Mouse (Mus musculus) lung, adult 18-20 months (tissue): ENCODE results near the gene Ctnnd2.
A peak's percentile ranks its signal among the peaks of the same experiment; 100 is the strongest.

Source experiments
- DNase-seq, 2 experiments: peaks; one replicate each; pipeline ENCODE4 v3.0.0; 2022; ENCODE audit warnings: mixed read lengths in 2 of 2

Gene Ctnnd2

DNA sequence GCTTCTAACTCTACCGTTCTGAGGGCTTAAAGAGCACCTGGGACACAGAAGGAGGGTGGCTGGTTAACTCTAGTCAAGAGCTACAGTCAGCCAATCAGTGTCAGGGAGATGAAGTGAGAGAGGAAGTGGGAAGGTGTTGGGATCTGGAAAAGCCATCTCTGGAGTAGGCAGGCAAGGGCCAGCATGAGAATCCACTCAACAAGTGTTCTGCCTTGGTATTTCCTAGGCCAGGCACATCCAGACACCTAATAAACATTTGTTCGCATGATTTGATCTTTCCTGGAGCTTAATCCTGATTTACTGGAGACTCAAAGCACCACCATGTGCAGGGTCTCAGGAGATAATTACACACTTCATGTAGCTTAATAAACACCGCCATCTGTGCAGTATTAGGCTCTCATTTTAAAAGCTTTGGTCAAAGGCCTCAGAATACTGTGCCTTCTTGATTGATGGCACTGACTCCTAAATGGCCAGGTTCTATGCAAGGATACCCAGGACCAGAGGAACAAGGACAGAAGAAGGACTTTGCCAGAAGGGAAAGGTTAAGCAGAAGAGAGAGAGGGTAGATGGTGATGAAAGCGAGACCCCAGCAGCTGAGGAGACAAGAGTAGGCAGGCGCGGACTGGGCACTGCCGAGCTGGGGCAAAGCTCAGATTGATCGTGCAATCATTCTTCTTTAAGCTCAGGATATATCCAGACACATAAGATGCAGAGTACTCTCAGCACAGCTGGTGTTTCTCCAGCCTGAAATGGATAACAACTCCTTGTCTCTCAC, 833.8 kb downstream of the Ctnnd2 start:
- DNase-seq: no peak

DNA sequence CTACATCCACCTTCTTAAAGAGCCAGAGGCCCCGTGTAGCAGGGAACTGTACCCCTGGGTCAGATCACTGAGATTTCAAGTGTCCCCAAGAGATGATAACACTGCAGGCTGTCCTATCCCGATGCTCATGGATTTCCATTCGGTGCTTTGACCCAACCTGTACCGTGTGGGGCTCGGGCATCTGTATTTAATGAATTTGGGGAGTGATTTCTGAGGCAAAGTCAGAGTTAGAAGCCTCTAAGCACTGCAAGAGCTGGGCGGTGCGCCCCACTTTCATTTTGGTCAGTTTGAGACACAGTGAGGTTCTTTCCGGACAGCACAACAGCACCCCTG, 834.4 kb downstream of the Ctnnd2 start:
- DNase-seq: no peak

DNA sequence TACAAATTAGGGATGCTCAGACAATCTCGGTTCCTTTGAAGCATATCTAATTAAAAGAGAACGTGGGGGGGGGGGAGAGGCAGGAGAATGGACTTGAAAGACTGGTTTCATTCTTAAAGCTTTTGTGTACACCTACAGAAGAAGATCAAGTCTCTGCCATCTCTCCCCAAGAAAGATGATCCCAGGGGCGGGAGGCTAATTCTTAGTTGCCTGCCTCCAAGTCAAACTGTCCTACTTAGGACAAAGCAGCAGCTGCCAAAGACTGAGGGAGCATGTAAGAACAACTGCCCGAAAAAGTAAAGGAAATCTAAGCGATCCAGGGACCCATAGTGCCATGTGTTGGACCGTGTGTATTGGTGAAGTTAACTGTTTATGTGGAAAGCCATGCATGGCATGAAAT, 836.2 kb downstream of the Ctnnd2 start:
- no peak for DNase-seq

DNA sequence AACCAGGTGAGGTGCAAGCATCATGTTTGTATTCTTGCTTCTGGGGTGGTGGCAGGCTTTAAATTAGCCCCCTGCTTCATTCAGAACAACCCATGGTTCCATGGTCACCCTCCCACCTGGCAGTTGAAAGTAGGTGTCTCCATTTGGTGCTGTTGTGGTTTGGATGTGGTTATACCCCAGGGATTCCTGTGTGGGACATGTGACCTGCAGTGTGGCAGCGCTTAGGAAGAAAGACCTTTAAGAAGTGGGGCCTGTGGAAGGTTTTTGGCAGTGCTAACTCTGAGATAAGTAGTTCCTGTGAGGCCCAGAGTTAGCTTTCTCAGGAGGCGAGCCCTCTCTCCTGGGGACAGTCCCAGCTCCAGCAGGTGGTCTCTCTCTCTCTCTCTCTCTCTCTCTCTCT, 848.4 kb downstream of the Ctnnd2 start:
- no peak for DNase-seq

DNA sequence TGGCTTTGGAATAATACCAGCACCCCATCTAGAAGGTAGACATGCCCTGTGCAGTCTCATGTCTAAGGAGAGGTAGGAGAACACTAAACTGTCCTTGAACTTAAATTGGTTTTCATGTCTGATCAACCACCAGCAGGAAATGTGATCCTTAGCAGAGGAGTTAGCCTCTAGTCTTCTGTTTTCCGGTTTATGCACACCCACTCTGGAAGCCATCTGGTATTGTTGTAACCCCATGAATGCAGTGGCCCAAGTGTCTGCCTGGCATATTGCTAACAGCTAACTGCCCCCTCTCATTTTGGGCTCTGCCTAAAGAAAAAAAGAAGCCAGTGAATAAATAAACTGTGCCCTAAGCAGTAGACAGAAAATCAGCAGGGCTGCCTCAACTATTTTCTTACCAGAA, 849.6 kb downstream of the Ctnnd2 start:
- DNase-seq: no peak

DNA sequence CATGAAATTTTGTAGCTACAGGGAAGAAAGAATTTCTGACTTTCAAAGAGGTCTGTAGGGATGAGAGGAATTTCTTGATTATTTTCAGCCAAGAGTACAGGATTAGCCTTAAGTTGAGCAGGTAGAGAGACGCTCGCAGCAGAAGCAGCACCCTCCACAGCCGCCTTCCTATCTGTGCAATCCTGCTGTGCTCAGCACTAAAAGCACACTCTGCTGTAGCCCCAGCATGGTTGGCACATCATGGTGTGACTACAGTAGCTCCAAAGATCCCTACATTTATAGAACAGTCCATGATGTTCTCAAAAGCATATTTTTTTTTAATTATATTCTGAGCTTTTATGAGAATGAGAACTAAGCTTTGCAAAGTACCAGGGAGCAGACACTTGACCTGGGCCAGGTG, 850.1 kb downstream of the Ctnnd2 start:
- DNase-seq: no peak

DNA sequence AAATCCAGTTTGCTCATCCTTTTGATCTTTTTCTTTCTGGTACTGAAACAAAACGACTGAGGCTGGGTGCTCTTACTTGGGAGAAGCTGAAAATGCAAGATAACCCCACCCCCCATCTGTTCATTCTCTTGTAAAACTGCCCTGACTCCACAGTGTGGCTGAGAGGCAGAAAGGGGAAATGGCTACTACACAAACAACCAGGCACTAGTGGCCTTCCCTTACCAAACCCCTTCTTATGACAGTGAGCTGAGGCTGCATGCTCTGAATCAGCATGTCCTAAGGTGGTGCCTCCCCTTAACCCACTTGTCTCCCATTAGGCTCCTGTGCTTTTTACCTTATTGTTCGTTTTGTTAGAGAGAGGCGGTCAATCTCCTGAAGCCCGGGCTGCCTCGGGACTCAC, 851.4 kb downstream of the Ctnnd2 start:
- DNase-seq: no peak

DNA sequence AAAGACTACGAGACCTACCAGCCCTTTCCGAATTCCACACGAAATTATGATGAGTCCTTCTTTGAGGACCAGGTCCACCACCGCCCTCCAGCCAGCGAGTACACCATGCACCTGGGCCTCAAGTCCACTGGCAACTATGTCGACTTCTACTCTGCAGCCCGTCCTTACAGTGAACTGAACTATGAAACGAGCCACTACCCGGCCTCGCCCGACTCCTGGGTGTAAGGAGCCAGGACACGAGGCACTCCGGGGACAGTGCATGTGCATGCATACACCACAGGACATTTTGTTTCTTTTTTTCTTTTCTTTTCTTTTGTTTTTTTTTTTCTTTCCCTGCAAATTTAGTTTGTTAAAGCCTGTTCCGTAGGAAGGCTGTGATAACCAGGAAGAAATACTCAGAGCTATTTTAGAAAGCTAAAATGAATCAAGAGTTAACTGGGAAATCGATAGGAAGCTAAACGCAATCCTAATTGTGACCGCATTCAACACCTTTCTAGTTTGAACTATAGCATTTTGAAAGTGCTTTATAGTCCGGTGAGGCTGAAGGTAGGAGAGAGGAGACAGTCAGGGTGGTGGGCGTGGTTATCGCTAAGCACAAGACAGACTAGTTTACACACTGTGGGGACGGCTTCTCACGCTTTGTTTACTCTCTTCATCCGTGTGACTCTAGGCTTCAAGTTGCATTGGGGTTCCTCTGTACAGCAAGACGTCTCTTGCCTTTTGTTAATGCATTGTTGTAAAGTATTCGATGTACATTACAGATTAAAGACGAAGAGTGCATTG, 855.2 kb downstream of the Ctnnd2 start:
- DNase-seq: peak in 1 of 2 experiments; percentile 1

DNA sequence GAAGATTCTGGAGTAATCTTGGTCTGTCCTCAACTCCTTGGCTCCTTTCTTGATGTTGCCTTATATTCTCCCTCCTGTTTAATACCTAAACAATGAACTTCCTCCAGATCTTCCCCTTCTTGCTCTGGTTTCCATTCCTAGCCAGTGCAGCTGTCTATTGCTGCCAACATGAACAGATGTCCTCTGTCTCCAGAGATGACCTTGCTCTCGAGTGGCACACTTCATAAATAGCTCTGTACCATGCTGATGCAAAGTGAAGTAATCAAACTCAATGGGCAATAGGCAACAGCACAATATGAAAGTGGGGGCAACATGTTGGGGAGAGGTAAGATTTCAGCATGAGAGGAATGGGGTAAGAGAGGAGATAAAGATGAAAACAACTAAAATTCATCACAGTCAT, 872.6 kb downstream of the Ctnnd2 start:
- no peak for DNase-seq

DNA sequence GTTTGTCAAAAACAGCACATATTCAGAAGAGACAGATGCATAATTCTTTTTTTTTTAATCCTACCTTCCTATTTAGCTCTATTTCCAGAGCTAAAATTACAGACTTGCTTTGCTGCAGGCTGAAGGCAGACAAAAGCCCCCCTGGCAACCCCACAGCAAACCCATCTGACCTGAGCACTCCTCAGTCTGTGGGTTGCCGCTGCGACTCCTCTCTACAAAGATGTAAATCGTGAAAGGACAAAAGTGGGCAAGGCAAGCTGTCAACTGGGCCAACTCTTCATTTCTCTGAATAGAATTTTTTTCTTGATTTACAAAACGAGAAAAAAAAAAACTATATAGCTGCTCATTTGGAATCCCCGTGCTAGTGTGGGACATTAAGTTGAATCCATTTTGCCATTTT, 879.1 kb downstream of the Ctnnd2 start:
- no peak for DNase-seq

DNA sequence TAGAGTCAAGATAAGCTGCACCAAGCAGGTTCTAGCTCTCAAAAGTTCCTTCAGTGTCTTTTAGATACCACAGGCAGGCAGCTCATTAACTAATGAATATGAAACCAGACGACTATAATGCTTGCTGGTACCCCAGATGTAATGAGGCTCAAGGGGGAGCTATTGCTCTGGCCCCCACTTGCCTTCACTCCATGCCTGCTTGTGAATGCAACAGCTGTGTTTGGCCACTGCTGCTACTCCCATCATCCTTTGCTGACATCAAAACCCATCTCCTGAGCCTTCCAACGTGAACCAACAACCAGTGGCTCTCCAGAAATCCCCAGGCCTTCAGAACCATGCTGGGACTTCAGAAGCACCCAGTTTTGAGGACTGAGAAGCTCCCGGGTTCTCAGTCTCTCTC, 883.8 kb downstream of the Ctnnd2 start:
- no peak for DNase-seq

DNA sequence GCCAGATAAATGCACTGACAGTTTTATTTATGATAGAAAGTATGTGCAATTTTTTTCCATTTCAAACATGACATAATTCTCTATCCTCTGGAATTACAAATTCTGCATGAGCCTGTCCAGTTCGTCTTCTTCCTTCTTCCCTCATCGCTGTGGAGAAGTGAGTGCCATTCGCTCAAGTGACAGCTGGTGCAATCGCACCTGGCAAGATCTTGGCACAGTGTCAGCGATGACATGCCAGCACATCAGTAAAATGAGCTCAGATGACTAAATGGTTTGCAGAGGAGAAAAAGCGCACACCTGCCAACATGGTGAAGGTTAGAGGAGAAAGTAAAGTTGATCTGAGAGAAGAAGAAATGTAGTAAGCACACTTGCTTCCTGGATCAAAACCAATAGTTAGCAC, 885.9 kb downstream of the Ctnnd2 start:
- no peak for DNase-seq

DNA sequence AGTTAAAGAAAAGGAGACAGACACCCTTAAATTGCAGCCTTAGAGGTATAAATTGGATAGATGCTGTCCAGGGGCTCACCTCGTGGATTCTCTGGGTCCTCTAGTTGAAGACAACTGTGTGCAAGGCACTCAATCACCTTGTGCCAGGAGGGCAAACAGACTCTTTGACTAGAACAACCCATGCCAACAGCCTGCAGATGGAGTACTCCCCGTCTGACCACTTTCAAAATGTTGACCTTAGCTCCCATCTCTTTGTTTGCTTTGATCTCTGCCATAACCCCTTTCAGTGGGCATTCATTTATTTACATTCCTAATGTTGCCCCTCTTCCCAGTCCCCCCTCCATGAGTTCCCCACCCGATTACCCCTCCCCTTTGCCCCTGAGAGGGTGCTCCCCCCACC, 891.3 kb downstream of the Ctnnd2 start:
- no peak for DNase-seq

DNA sequence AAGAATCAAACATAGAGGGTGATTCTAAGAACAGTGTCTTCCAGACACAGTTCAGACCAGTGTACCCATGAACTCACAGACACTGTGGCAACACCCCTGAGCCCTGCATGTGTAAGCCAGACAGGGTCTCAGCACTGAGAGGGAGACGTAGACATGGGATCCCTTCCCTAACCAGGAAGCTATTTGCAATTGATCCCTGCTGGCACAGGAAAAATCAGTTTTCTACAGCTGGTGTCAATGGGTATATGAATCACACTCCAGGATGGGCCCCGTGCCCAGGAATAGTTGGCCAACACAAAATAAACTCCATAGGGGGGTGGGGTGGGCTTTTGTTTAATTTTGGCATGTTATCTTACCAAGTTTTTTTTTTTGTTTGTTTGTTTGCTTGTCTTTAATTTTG, 895.7 kb downstream of the Ctnnd2 start:
- DNase-seq: no peak

DNA sequence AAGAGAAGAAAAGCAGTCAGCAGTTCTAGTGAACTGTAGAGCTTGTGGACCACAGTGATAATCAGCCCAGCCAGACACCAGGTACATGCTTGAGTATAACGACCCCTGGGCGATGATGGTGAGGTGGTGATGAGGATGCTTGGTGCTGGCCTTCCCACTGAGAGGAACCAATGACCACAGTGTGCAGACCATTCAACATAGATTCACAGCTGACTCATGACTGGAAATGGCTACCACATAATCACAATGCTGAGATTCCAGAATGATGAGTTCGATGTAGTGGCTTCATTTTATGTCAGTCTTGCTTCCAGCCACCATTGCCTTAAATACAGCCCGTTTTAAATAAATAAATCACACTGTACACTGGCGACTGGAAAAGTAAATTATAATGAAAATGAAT, 897.9 kb downstream of the Ctnnd2 start:
- no peak for DNase-seq
